Mouse (Mus musculus) hindbrain, embryonic 14.5 days (tissue): ENCODE results near the gene Ptn. TPM values are rescaled to one million over a fixed set of nuclear protein-coding genes. Genes with fewer than 3 reads are reported as not detected.

Source experiments
- ATAC-seq: fragments of 200-750 bp; cut with Nextera tagmentation; 2 replicates; pipeline ENCODE4 v1.8.0; 2017; ENCODE audit warnings: moderate number of reproducible peaks, mild to moderate bottlenecking, moderate TSS enrichment, moderate library complexity; ENCODE audit not compliant: low FRiP score
- DNase-seq: peaks from one replicate; pipeline ENCODE4 v3.0.0-alpha.2; 2015; ENCODE audit warnings: low spot score
- H3K27ac ChIP-seq: fragments of 300-500 bp; sonication (generic); 2 replicates; pipeline ENCODE4 v1.5.1; 2014; ENCODE audit warnings: mild to moderate bottlenecking, moderate library complexity
- H3K27me3 ChIP-seq: fragments of 300-500 bp; sonication (generic); 2 replicates; pipeline ENCODE4 v1.6.1; 2014; ENCODE audit warnings: mild to moderate bottlenecking, low read length, mixed read lengths; ENCODE audit not compliant: control insufficient read depth, insufficient read depth
- H3K36me3 ChIP-seq: fragments of 300-500 bp; sonication (generic); replicated peaks from 2 replicates; pipeline ENCODE4 v1.6.1; 2014; ENCODE audit not compliant: control insufficient read depth, insufficient read depth
- H3K4me1 ChIP-seq: fragments of 300-500 bp; sonication (generic); replicated peaks from 2 replicates; pipeline ENCODE4 v1.6.1; 2014; ENCODE audit warnings: antibody characterized with exemption, low read length, mixed read lengths; ENCODE audit not compliant: control insufficient read depth, insufficient read depth
- H3K4me2 ChIP-seq: fragments of 300-500 bp; sonication (generic); replicated peaks from 2 replicates; pipeline ENCODE4 v1.6.1; 2014; ENCODE audit warnings: mild to moderate bottlenecking, moderate library complexity
- H3K4me3 ChIP-seq: fragments of 300-500 bp; sonication (generic); replicated peaks from 2 replicates; pipeline ENCODE4 v1.5.1; 2014; ENCODE audit warnings: mild to moderate bottlenecking, low read length
- H3K9ac ChIP-seq: fragments of 300-500 bp; sonication (generic); 2 replicates; pipeline ENCODE4 v1.6.1; 2014
- H3K9me3 ChIP-seq: fragments of 300-500 bp; sonication (generic); 2 replicates; pipeline ENCODE4 v1.6.1; 2016; ENCODE audit warnings: low read length; ENCODE audit not compliant: control insufficient read depth
- WGBS: fragments of 180-500 bp; shearing (Covaris S2); extraction: QIAGEN DNeasy Blood & Tissue Kit; methylation state at CpG from one replicate; pipeline ENCODE4 v1.1.7; 2014; 5-methylcytosine and 5-hydroxymethylcytosine counted together
- polyA plus RNA-seq: library from polyadenylated mRNA; unstranded; fragments of >200 nt; fragmentation: Nextera tagmentation; extraction: Ambion mirVana; gene quantifications from 2 replicates; pipeline ENCODE4 v1.2.1, GENCODE M21; 2014

Ptn gene
- polyA plus RNA-seq, 1 experiment from 2014 or later, result 732 TPM

DNA sequence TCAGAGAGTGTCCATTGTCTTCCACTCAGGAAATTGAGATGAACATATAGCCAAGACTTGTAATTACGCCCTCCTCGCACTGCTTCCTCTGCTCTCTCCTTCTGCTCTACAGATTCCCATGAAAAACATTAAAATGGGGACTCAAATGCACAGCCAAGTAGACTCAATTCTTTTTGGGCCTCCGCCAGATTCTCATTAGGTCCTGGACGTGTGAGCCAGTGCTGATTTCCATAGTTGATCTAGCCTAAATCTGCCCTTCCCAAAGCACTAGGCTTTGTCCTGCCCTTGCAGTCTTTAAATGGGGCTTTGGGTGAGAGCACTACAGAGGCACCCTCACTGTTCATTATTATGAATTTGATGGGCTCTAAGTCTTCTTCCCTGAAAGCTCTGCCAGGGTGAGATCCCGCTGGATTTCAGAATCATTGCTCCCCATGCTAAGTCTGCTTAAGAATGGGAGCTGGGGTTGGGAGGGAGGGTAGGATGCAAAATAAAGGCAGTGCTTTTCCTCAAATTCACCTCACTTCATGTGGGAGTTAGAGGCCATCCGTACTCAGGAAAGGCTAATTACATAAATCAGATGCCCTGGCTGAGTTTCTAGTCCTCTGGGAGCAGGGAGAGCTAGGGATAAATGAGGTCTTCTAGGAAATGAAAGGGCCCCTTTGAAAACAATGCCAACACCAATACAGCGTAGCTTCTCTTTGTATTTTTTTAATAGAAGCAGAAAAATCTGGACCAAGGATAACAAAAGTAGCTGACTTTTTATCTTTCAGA, 32.3 kb downstream of the Ptn start:
- 0 out of 2 replicates have a peak, but pooled peaks cover 4% of the 10 kb centered on the region for H3K36me3 ChIP-seq
- no peaks in the 10 kb centered on the region for H3K9me3 ChIP-seq
- no peak overlapping the region; the same call in 1 of the 2 replicates for H3K4me2 ChIP-seq
- H3K4me3 ChIP-seq, result no peak overlapping the region
- no peaks in the 10 kb centered on the region for H3K27me3 ChIP-seq
- WGBS, result 31% methylated on average over 7 of the region's 7 CpGs
- H3K27ac ChIP-seq, result peak overlapping the region; percentile 58
- H3K4me1 ChIP-seq, result peaks cover 57% of the 10 kb centered on the region
- ATAC-seq, result peak; percentile 55
- no peak overlapping the region for H3K9ac ChIP-seq
- peak; percentile 63 for DNase-seq

- H3K4me2 ChIP-seq, result no peak overlapping the region
- H3K9ac ChIP-seq, result no peak overlapping the region
- no peaks in the 10 kb centered on the region for H3K27me3 ChIP-seq
- DNase-seq, result no peak
- H3K4me3 ChIP-seq, result no peak overlapping the region
- peaks cover 51% of the 10 kb centered on the region for H3K4me1 ChIP-seq
- no peak for ATAC-seq
- 24% methylated on average over 2 of the region's 2 CpGs for WGBS
- H3K9me3 ChIP-seq, result no peaks in the 10 kb centered on the region
- H3K36me3 ChIP-seq, result peaks cover 9% of the 10 kb centered on the region; the same call in 1 of the 2 replicates
- H3K27ac ChIP-seq, result peak overlapping the region; percentile 58
Observed at GRCm38 (mm10) chr6:36777039-36777438, 33.0 kb downstream of the Ptn start.

DNA sequence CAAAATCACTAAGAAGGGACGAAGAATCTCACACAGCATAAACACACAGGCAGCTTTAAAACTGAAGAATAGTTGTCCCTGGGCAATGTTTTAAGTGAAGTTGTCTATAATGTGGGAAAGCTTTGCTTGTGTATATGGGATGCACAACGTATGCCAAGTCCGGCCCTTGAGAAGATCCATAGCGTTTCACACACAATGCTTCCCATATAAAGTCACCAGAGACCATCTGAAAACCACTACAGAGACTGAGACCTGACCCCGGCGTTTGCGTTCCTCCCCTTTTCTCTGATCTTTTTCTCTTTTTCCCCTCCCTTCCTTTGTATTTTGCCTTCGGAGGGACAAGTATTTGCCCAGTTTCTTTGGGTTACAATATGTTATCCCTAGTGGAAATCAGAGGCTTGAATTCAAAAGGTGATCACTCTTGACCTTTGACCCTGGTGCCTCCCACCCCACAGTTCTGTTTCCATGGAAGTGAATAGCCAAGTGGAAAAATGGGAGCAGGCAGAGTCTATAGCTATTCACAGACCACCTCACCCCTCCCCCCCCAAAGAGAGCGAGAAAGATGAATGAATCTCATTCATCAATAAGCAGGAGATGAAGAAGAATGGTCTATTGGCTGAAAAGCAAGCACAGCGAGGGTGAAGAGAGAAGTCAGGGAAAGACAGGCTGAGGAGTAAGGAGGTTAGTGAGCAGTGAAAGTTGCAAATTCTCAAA, 34.2 kb downstream of the Ptn start:
- H3K4me3 ChIP-seq, result no peak overlapping the region
- peaks cover 51% of the 10 kb centered on the region for H3K4me1 ChIP-seq
- no peak for DNase-seq
- peak overlapping the region; percentile 51 for H3K27ac ChIP-seq
- H3K9ac ChIP-seq, result no peak overlapping the region
- no peaks in the 10 kb centered on the region for H3K27me3 ChIP-seq
- WGBS, result 10% methylated on average over 10 of the region's 10 CpGs
- no peaks in the 10 kb centered on the region for H3K9me3 ChIP-seq
- 0 out of 2 replicates have a peak overlapping the region, but pooled peaks have one; percentile 1 for H3K4me2 ChIP-seq
- ATAC-seq, result peak; percentile 77
- H3K36me3 ChIP-seq, result peaks cover 12% of the 10 kb centered on the region; the same call in 1 of the 2 replicates

- H3K27me3 ChIP-seq, result 0 out of 2 replicates have a peak, but pooled peaks cover 9% of the 10 kb centered on the region
- H3K9ac ChIP-seq, result no peak overlapping the region
- WGBS, result 69% methylated on average over 2 of the region's 2 CpGs
- H3K36me3 ChIP-seq, result peaks cover 8% of the 10 kb centered on the region; the same call in 1 of the 2 replicates
- H3K4me3 ChIP-seq, result no peak overlapping the region
- no peak overlapping the region for H3K4me2 ChIP-seq
- ATAC-seq (no peak), DNase-seq (no peak)
- peaks cover 33% of the 10 kb centered on the region for H3K4me1 ChIP-seq
- no peaks in the 10 kb centered on the region for H3K9me3 ChIP-seq
- no peak overlapping the region for H3K27ac ChIP-seq
Observed at GRCm38 (mm10) chr6:36772541-36772940, 37.5 kb downstream of the Ptn start.

GRCm38 (mm10) chr6:36769012-36769411, 41.0 kb downstream of the Ptn start:
- Histone ChIP-seq H3K36me3 (peaks cover 15% of the 10 kb centered on the region; the same call in 1 of the 2 replicates), H3K4me2 (no peak overlapping the region), H3K27ac (no peak overlapping the region), H3K9me3 (no peaks in the 10 kb centered on the region), H3K9ac (no peak overlapping the region), H3K4me3 (no peak overlapping the region), H3K4me1 (peaks cover under 1% of the 10 kb centered on the region; the same call in 1 of the 2 replicates), H3K27me3 (0 out of 2 replicates have a peak, but pooled peaks cover 9% of the 10 kb centered on the region)
- DNase-seq (no peak), ATAC-seq (no peak)
- WGBS, result 57% methylated on average over 3 of the region's 3 CpGs

DNA sequence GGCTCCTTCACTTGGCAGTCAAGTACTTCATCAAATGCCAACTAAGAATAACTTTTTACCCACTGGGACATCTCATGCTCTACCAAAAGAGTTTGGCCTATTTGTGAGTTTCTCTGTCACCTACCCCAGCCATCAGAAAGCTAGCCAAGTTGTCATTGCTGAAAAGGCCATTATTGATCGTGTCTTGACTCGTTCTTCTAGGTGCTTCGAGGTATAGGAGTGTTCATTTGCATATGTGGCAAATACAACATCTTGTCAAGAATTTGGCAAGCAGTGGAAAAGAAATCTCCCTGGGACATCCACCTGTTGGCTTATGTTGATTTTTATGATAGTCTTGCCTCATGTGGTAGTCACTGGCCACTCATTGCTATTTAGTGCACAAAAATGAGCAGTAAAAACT, 43.1 kb downstream of the Ptn start:
- 92% methylated on average over 3 of the region's 3 CpGs for WGBS
- ATAC-seq (no peak), DNase-seq (no peak)
- Histone ChIP-seq H3K4me2 (no peak overlapping the region), H3K9me3 (no peaks in the 10 kb centered on the region), H3K4me3 (no peak overlapping the region), H3K9ac (no peak overlapping the region), H3K4me1 (no peaks in the 10 kb centered on the region), H3K27me3 (0 out of 2 replicates have a peak, but pooled peaks cover 9% of the 10 kb centered on the region), H3K36me3 (peaks cover 9% of the 10 kb centered on the region; the same call in 1 of the 2 replicates), H3K27ac (no peak overlapping the region)

- no peak overlapping the region for H3K27ac ChIP-seq
- DNase-seq, result no peak
- no peaks in the 10 kb centered on the region for H3K9me3 ChIP-seq
- no peak overlapping the region for H3K4me3 ChIP-seq
- no peaks in the 10 kb centered on the region; the same call in 1 of the 2 replicates for H3K4me1 ChIP-seq
- no peaks in the 10 kb centered on the region for H3K27me3 ChIP-seq
- peak; percentile 53; the same call in 1 of the 2 replicates for ATAC-seq
- no peaks in the 10 kb centered on the region for H3K36me3 ChIP-seq
- no peak overlapping the region for H3K4me2 ChIP-seq
- 47% methylated on average over 10 of the region's 10 CpGs for WGBS
- H3K9ac ChIP-seq, result no peak overlapping the region
Observed at GRCm38 (mm10) chr6:36755001-36755885, 54.8 kb downstream of the Ptn start.

DNA sequence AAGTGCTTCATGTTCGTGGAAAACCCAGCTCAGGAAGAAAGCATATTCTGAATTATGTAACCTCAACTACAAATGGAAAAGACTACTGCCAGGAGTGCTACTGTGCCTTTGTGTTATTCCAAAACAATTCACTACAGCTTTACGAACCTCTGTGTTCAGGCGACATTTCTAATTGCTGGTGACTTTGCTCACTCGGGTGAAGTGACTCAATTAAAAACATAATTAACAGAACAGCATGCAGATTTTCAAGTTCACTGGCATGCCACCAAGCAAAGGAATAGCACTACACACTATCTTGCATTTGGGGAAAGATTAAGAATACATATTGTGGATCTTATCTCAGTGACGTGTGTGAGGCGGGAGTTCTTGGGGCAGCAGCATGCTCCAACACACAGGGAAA, 57.1 kb downstream of the Ptn start:
- H3K4me3 ChIP-seq, result no peak overlapping the region
- ATAC-seq (peak; percentile 31; the same call in 1 of the 2 replicates), DNase-seq (no peak)
- WGBS, result 48% methylated on average over 6 of the region's 6 CpGs
- H3K27me3 ChIP-seq, result no peaks in the 10 kb centered on the region
- no peaks in the 10 kb centered on the region; the same call in 1 of the 2 replicates for H3K4me1 ChIP-seq
- no peak overlapping the region for H3K4me2 ChIP-seq
- H3K9me3 ChIP-seq, result no peaks in the 10 kb centered on the region
- no peaks in the 10 kb centered on the region for H3K36me3 ChIP-seq
- no peak overlapping the region for H3K27ac ChIP-seq
- no peak overlapping the region for H3K9ac ChIP-seq
